ENCODE assay signal across 19 mouse cellular contexts in genomic region chr6:49259711-49260110, GRCm38 (mm10). TPM values are rescaled to one million over a fixed set of nuclear protein-coding genes. Genes with fewer than 3 reads are reported as not detected.
DNase-seq lines count a peak whose midpoint lies in the region; ATAC-seq and TF ChIP-seq lines count a peak whose summit lies in the region.
"Had no signal": no experiment of that assay in that cellular context is flagged by ENCODE, and none has a peak within 500 bp of the region (broad histone marks: within the 10 kb centered on the region; RNA-seq: fewer than 3 reads in every experiment).

No protein-coding gene starts in this region.

- H3K4me2 ChIP-seq in embryonic facial prominence, embryonic 14.5 days (ENCODE audit: low read depth, low read length), result no peak overlapping the region
- H3K4me2 ChIP-seq in liver, embryonic 15.5 days, result peak overlapping the region; percentile 13; the same call in 1 of the 2 replicates
- no peak overlapping the region for H3K4me2 ChIP-seq in hindbrain, postnatal 0 days (ENCODE audit: low read depth, low read length)
- H3K4me2 ChIP-seq: hindbrain, embryonic 14.5 days; limb, embryonic 12.5 days; midbrain, embryonic 13.5 days had no signal

- H3K9ac ChIP-seq in liver, adult 2 months (ENCODE audit: low read depth, low read length), result no peak overlapping the region
- no peak overlapping the region for H3K9ac ChIP-seq in embryonic facial prominence, embryonic 14.5 days (ENCODE audit: low read depth, low read length)
- H3K9ac ChIP-seq in liver, embryonic 15.5 days, result no peak overlapping the region
- H3K9ac ChIP-seq in hindbrain, postnatal 0 days (replicated peaks; ENCODE audit: low read length), result no peak overlapping the region
- H3K9ac ChIP-seq: hindbrain, embryonic 14.5 days; limb, embryonic 12.5 days; midbrain, embryonic 13.5 days had no signal

- peaks cover 4% of the 10 kb centered on the region for H3K4me1 ChIP-seq in liver, adult 2 months (ENCODE audit: control insufficient read depth, insufficient read depth, low read length)
- peaks cover 14% of the 10 kb centered on the region for H3K4me1 ChIP-seq in embryonic facial prominence, embryonic 14.5 days (ENCODE audit: control insufficient read depth, insufficient read depth, low read length)
- H3K4me1 ChIP-seq in liver, embryonic 15.5 days (replicated peaks), result peaks cover 52% of the 10 kb centered on the region
- peaks cover 10% of the 10 kb centered on the region for H3K4me1 ChIP-seq in hindbrain, postnatal 0 days (ENCODE audit: insufficient read depth, low read length)

- no peak overlapping the region for H3K4me3 ChIP-seq in liver, adult 2 months (ENCODE audit: insufficient read depth, low read depth, low read length)
- no peak overlapping the region for H3K4me3 ChIP-seq in embryonic facial prominence, embryonic 14.5 days (ENCODE audit: low read depth, low read length)
- H3K4me3 ChIP-seq in liver, embryonic 15.5 days (replicated peaks), result no peak overlapping the region
- no peak overlapping the region for H3K4me3 ChIP-seq in hindbrain, postnatal 0 days (ENCODE audit: low read length)
- H3K4me3 ChIP-seq: forebrain, embryonic 10.5 days; left cerebral cortex, adult 2 months; limb, embryonic 12.5 days; midbrain, embryonic 13.5 days had no signal

- TF ChIP-seq CTCF in liver, adult 2 months (IDR thresholded peaks at IDR 0.05; ENCODE audit: low read depth, low read length), result no peak
- TF ChIP-seq CTCF in hindbrain, postnatal 0 days (IDR thresholded peaks at IDR 0.05; ENCODE audit: low read depth), result no peak

- H3K79me2 ChIP-seq in liver, adult 2 months (ENCODE audit: control insufficient read depth, insufficient read depth, low read length), result peaks cover 23% of the 10 kb centered on the region; the same call in 1 of the 2 replicates

- no peak for TF ChIP-seq POLR2A in liver, adult 2 months (IDR thresholded peaks at IDR 0.05; ENCODE audit: extremely low read depth, insufficient read depth, low read length)

- peak; percentile 72 for DNase-seq in liver, adult 2 months (ENCODE audit: extremely low read depth, low read depth, low spot score)
- DNase-seq in liver (no peak), ES-CJ7 (ENCODE audit: low read depth, low spot score) (peak; percentile 68)
- peak; percentile 2 for DNase-seq in embryonic facial prominence, embryonic 14.5 days (ENCODE audit: low spot score)
- DNase-seq in gastrocnemius, adult 8-10 months (ENCODE audit: low spot score in 2 of 2), result no peak
- DNase-seq in hindbrain, postnatal 0 days (ENCODE audit: low spot score), result no peak
- DNase-seq: cerebellum, adult 11 months; cerebellum, postnatal 36 days; lung, postnatal 14 days; thymus, postnatal 4 days had no signal

- WGBS in liver, adult 2 months, result 32% methylated on average over 5 of the region's 5 CpGs
- WGBS in embryonic facial prominence, embryonic 14.5 days, result 41% methylated on average over 5 of the region's 5 CpGs
- WGBS in liver, embryonic 15.5 days (ENCODE audit: insufficient replicate concordance), result 61% methylated on average over 5 of the region's 5 CpGs
- WGBS in hindbrain, postnatal 0 days, result 67% methylated on average over 5 of the region's 5 CpGs

- H3K36me3 ChIP-seq in liver, adult 2 months (ENCODE audit: control insufficient read depth, insufficient read depth, low read length), result no peaks in the 10 kb centered on the region
- no peaks in the 10 kb centered on the region for H3K36me3 ChIP-seq in embryonic facial prominence, embryonic 14.5 days (ENCODE audit: control insufficient read depth, insufficient read depth, low read length)
- H3K36me3 ChIP-seq in liver, embryonic 15.5 days (replicated peaks), result peaks cover 3% of the 10 kb centered on the region; the same call in 1 of the 2 replicates
- no peaks in the 10 kb centered on the region for H3K36me3 ChIP-seq in hindbrain, postnatal 0 days (ENCODE audit: insufficient read depth, low read length)
- H3K36me3 ChIP-seq: limb, embryonic 12.5 days; midbrain, embryonic 13.5 days had no signal

- ATAC-seq in embryonic facial prominence, embryonic 14.5 days (ENCODE audit: low read depth), result no peak
- ATAC-seq in liver, embryonic 15.5 days (ENCODE audit: insufficient read depth), result no peak
- no peak for ATAC-seq in hindbrain, postnatal 0 days
- ATAC-seq: CD4-positive, CD25-positive, alpha-beta regulatory T cell, adult 4 months; midbrain, embryonic 13.5 days; Patski had no signal

- H3K27me3 ChIP-seq in liver, adult 2 months (ENCODE audit: control insufficient read depth, insufficient read depth, low read length), result no peaks in the 10 kb centered on the region
- H3K27me3 ChIP-seq in embryonic facial prominence, embryonic 14.5 days (replicated peaks; ENCODE audit: control insufficient read depth, insufficient read depth, low read length), result no peaks in the 10 kb centered on the region
- H3K27me3 ChIP-seq in liver, embryonic 15.5 days, result no peaks in the 10 kb centered on the region
- no peaks in the 10 kb centered on the region for H3K27me3 ChIP-seq in hindbrain, postnatal 0 days (ENCODE audit: insufficient read depth, low read length)
- H3K27me3 ChIP-seq: limb, embryonic 12.5 days; midbrain, embryonic 13.5 days; Patski had no signal

- H3K27ac ChIP-seq in liver, adult 2 months (replicated peaks; ENCODE audit: insufficient read depth, low read depth, low read length), result peak overlapping the region; percentile 23; the same call in 1 of the 2 replicates
- no peak overlapping the region for H3K27ac ChIP-seq in embryonic facial prominence, embryonic 14.5 days (replicated peaks; ENCODE audit: low read depth, low read length)
- no peak overlapping the region for H3K27ac ChIP-seq in liver, embryonic 15.5 days (replicated peaks)
- H3K27ac ChIP-seq in hindbrain, postnatal 0 days, result no peak overlapping the region
- H3K27ac ChIP-seq: forebrain, embryonic 10.5 days; hindbrain, embryonic 14.5 days; left cerebral cortex, adult 2 months; limb, embryonic 12.5 days; midbrain, embryonic 13.5 days had no signal

- no peaks in the 10 kb centered on the region for H3K9me3 ChIP-seq in embryonic facial prominence, embryonic 14.5 days (ENCODE audit: control insufficient read depth, low read length)
- H3K9me3 ChIP-seq in liver, embryonic 15.5 days (replicated peaks), result no peaks in the 10 kb centered on the region
- no peaks in the 10 kb centered on the region for H3K9me3 ChIP-seq in hindbrain, postnatal 0 days (ENCODE audit: low read length)
- H3K9me3 ChIP-seq: forebrain, embryonic 10.5 days; limb, embryonic 12.5 days; midbrain, embryonic 13.5 days had no signal

RNA-seq across cellular contexts. Expression of gene Tra2a, which starts 4.1 kb away (rescaled TPM):
- total RNA-seq in liver, adult 2 months (2014; rRNA removed), result 19.3 and 20.5 TPM in 2 replicates
- polyA plus RNA-seq in liver, adult 2 months (2012; rRNA removed), result 7.8 and 9.8 TPM in 2 replicates
- 39.6 and 40.6 TPM in 2 replicates for polyA plus RNA-seq in embryonic facial prominence, embryonic 14.5 days (2014; fragmentation: Nextera tagmentation; extraction: Ambion mirVana)
- polyA plus RNA-seq in liver, embryonic 15.5 days (2015; fragmentation: Nextera tagmentation; extraction: Ambion mirVana), result 41.2 and 42.3 TPM in 2 replicates
- 10 to 100 TPM; 11.4 to 15.3 (median 14.3) TPM for total RNA-seq in gastrocnemius, adult 8-10 months (2022)
- 54.3 and 60.9 TPM in 2 replicates for total RNA-seq in hindbrain, postnatal 0 days (2014; rRNA removed)
- polyA plus RNA-seq in hindbrain, postnatal 0 days (2015; fragmentation: Nextera tagmentation; extraction: Ambion mirVana), result 43.0 and 44.6 TPM in 2 replicates

RNA-seq across cellular contexts. Expression of gene Igf2bp3, which starts 45.0 kb away (rescaled TPM):
- 0.27 and 0.46 TPM in 2 replicates for total RNA-seq in liver, adult 2 months (2014; rRNA removed)
- 0.05 and 0.21 TPM in 2 replicates for polyA plus RNA-seq in liver, adult 2 months (2012; rRNA removed)
- 49.4 and 61.6 TPM in 2 replicates for polyA plus RNA-seq in embryonic facial prominence, embryonic 14.5 days (2014; fragmentation: Nextera tagmentation; extraction: Ambion mirVana)
- 16.3 and 18.5 TPM in 2 replicates for polyA plus RNA-seq in liver, embryonic 15.5 days (2015; fragmentation: Nextera tagmentation; extraction: Ambion mirVana)
- under 1 TPM; 0.10 to 0.19 (median 0.16) TPM for total RNA-seq in gastrocnemius, adult 8-10 months (2022)
- 8.9 and 13.3 TPM in 2 replicates for total RNA-seq in hindbrain, postnatal 0 days (2014; rRNA removed)
- 16.1 and 16.6 TPM in 2 replicates for polyA plus RNA-seq in hindbrain, postnatal 0 days (2015; fragmentation: Nextera tagmentation; extraction: Ambion mirVana)
- total RNA-seq: layer of hippocampus, adult 8-10 months had no signal

RNA-seq across cellular contexts. Expression of gene Ccdc126, which starts 59.4 kb away (rescaled TPM):
- total RNA-seq in liver, adult 2 months (2014; rRNA removed), result 1.2 and 1.8 TPM in 2 replicates
- 0.84 and 0.87 TPM in 2 replicates for polyA plus RNA-seq in liver, adult 2 months (2012; rRNA removed)
- 10.9 and 12.5 TPM in 2 replicates for polyA plus RNA-seq in embryonic facial prominence, embryonic 14.5 days (2014; fragmentation: Nextera tagmentation; extraction: Ambion mirVana)
- polyA plus RNA-seq in liver, embryonic 15.5 days (2015; fragmentation: Nextera tagmentation; extraction: Ambion mirVana), result 2.4 and 2.5 TPM in 2 replicates
- total RNA-seq in gastrocnemius, adult 8-10 months (2022), result 1 to 10 TPM; 1.6 to 2.2 (median 1.8) TPM
- 7.0 and 8.6 TPM in 2 replicates for total RNA-seq in hindbrain, postnatal 0 days (2014; rRNA removed)
- 7.1 and 8.4 TPM in 2 replicates for polyA plus RNA-seq in hindbrain, postnatal 0 days (2015; fragmentation: Nextera tagmentation; extraction: Ambion mirVana)

Comparison
In these comparisons a context has a peak if more than half of its experiments do, and no peak if none do; other contexts are left out.
1. DNase-seq: peak in liver, adult 2 months (single experiment), ES-CJ7 (single experiment) and embryonic facial prominence, embryonic 14.5 days (single experiment); none in liver (single experiment), gastrocnemius, adult 8-10 months (0 of 2) and hindbrain, postnatal 0 days (single experiment).
2. RNA of gene Igf2bp3, which starts 45.0 kb away (polyA plus RNA-seq): 49.4 to 61.6 TPM in embryonic facial prominence, embryonic 14.5 days, 16.1 to 16.6 TPM in hindbrain, postnatal 0 days and 16.3 to 18.5 TPM in liver, embryonic 15.5 days; 0.05 to 0.21 TPM in liver, adult 2 months; every median in the first group is over 10 times any median in the second.